Mouse (Mus musculus): ENCODE data around the gene Cbfa2t2. TPM values are rescaled to one million over a fixed set of nuclear protein-coding genes. Genes with fewer than 3 reads are reported as not detected.

Cbfa2t2 gene
- polyA plus RNA-seq, 1 experiment = 32.9 TPM

- TF ChIP-seq CTCF (IDR thresholded peaks at IDR 0.05; ENCODE audit: extremely low read depth, insufficient read depth, low read length) (no peak), POLR2A (IDR thresholded peaks at IDR 0.05; ENCODE audit: extremely low read depth, insufficient read depth, low read length) (no peak)
- peaks cover 4% of the 10 kb centered on the region; the same call in 1 of the 2 replicates for H3K4me1 ChIP-seq (ENCODE audit: control insufficient read depth, insufficient read depth, low read length)
- H3K27ac ChIP-seq (ENCODE audit: insufficient read depth, low read length) = no peak overlapping the region
- no peak overlapping the region for H3K4me3 ChIP-seq (ENCODE audit: insufficient read depth, low read length)
Observed at GRCm38 (mm10) chr2:154456621-154457020, 20.3 kb downstream of the Cbfa2t2 start.

GRCm38 (mm10) chr2:154459262-154459661 lies 23.0 kb downstream of the Cbfa2t2 start:
- no peak overlapping the region for H3K27ac ChIP-seq (ENCODE audit: insufficient read depth, low read length)
- no peak for TF ChIP-seq POLR2A (IDR thresholded peaks at IDR 0.05; ENCODE audit: extremely low read depth, insufficient read depth, low read length)
- no peak for TF ChIP-seq CTCF (IDR thresholded peaks at IDR 0.05; ENCODE audit: extremely low read depth, insufficient read depth, low read length)
- H3K4me3 ChIP-seq (ENCODE audit: insufficient read depth, low read length) = no peak overlapping the region
- peaks cover 5% of the 10 kb centered on the region; the same call in 1 of the 2 replicates for H3K4me1 ChIP-seq (ENCODE audit: control insufficient read depth, insufficient read depth, low read length)

GRCm38 (mm10) chr2:154459851-154460250 lies 23.6 kb downstream of the Cbfa2t2 start:
- Histone ChIP-seq H3K27ac (ENCODE audit: insufficient read depth, low read length) (no peak overlapping the region), H3K4me3 (ENCODE audit: insufficient read depth, low read length) (no peak overlapping the region)

GRCm38 (mm10) chr2:154463621-154464198 lies 27.4 kb downstream of the Cbfa2t2 start:
- Histone ChIP-seq H3K4me3 (ENCODE audit: insufficient read depth, low read length) (no peak overlapping the region), H3K27ac (ENCODE audit: insufficient read depth, low read length) (no peak overlapping the region), H3K4me1 (ENCODE audit: control insufficient read depth, insufficient read depth, low read length) (peaks cover 2% of the 10 kb centered on the region; the same call in 1 of the 2 replicates)
- TF ChIP-seq CTCF (IDR thresholded peaks at IDR 0.05; ENCODE audit: extremely low read depth, insufficient read depth, low read length) = no peak
- TF ChIP-seq POLR2A (IDR thresholded peaks at IDR 0.05; ENCODE audit: extremely low read depth, insufficient read depth, low read length) = no peak

More at GRCm38 (mm10) chr2:154459851-154460250, 23.6 kb downstream of the Cbfa2t2 start:
- TF ChIP-seq POLR2A (IDR thresholded peaks at IDR 0.05; ENCODE audit: extremely low read depth, insufficient read depth, low read length) (no peak), CTCF (IDR thresholded peaks at IDR 0.05; ENCODE audit: extremely low read depth, insufficient read depth, low read length) (no peak)
- peaks cover 6% of the 10 kb centered on the region; the same call in 1 of the 2 replicates for H3K4me1 ChIP-seq (ENCODE audit: control insufficient read depth, insufficient read depth, low read length)

- TF ChIP-seq CTCF (IDR thresholded peaks at IDR 0.05; ENCODE audit: extremely low read depth, insufficient read depth, low read length) (no peak), POLR2A (IDR thresholded peaks at IDR 0.05; ENCODE audit: extremely low read depth, insufficient read depth, low read length) (no peak)
- Histone ChIP-seq H3K27ac (ENCODE audit: insufficient read depth, low read length) (no peak overlapping the region), H3K4me1 (ENCODE audit: control insufficient read depth, insufficient read depth, low read length) (peaks cover 3% of the 10 kb centered on the region; the same call in 1 of the 2 replicates), H3K4me3 (ENCODE audit: insufficient read depth, low read length) (no peak overlapping the region)
Observed at GRCm38 (mm10) chr2:154465914-154466335, 29.6 kb downstream of the Cbfa2t2 start.

GRCm38 (mm10) chr2:154467139-154467538 lies 30.9 kb downstream of the Cbfa2t2 start:
- TF ChIP-seq CTCF (IDR thresholded peaks at IDR 0.05; ENCODE audit: extremely low read depth, insufficient read depth, low read length) = no peak
- H3K4me3 ChIP-seq (ENCODE audit: insufficient read depth, low read length) = no peak overlapping the region
- peaks cover 3% of the 10 kb centered on the region; the same call in 1 of the 2 replicates for H3K4me1 ChIP-seq (ENCODE audit: control insufficient read depth, insufficient read depth, low read length)
- no peak overlapping the region for H3K27ac ChIP-seq (ENCODE audit: insufficient read depth, low read length)

- TF ChIP-seq CTCF (IDR thresholded peaks at IDR 0.05; ENCODE audit: extremely low read depth, insufficient read depth, low read length) (no peak), POLR2A (IDR thresholded peaks at IDR 0.05; ENCODE audit: extremely low read depth, insufficient read depth, low read length) (no peak)
- H3K4me3 ChIP-seq (ENCODE audit: insufficient read depth, low read length) = no peak overlapping the region
- H3K27ac ChIP-seq (ENCODE audit: insufficient read depth, low read length) = no peak overlapping the region
- H3K4me1 ChIP-seq (ENCODE audit: control insufficient read depth, insufficient read depth, low read length) = peaks cover 3% of the 10 kb centered on the region; the same call in 1 of the 2 replicates
Observed at GRCm38 (mm10) chr2:154474251-154475061, 38.2 kb downstream of the Cbfa2t2 start.

GRCm38 (mm10) chr2:154475062-154475349 lies 38.7 kb downstream of the Cbfa2t2 start:
- no peak for TF ChIP-seq POLR2A (IDR thresholded peaks at IDR 0.05; ENCODE audit: extremely low read depth, insufficient read depth, low read length)
- TF ChIP-seq CTCF (IDR thresholded peaks at IDR 0.05; ENCODE audit: extremely low read depth, insufficient read depth, low read length) = no peak
- peaks cover 3% of the 10 kb centered on the region; the same call in 1 of the 2 replicates for H3K4me1 ChIP-seq (ENCODE audit: control insufficient read depth, insufficient read depth, low read length)
- no peak overlapping the region for H3K4me3 ChIP-seq (ENCODE audit: insufficient read depth, low read length)
- H3K27ac ChIP-seq (ENCODE audit: insufficient read depth, low read length) = no peak overlapping the region

GRCm38 (mm10) chr2:154475861-154476260 lies 39.6 kb downstream of the Cbfa2t2 start:
- Histone ChIP-seq H3K4me1 (ENCODE audit: control insufficient read depth, insufficient read depth, low read length) (peaks cover 3% of the 10 kb centered on the region; the same call in 1 of the 2 replicates), H3K4me3 (ENCODE audit: insufficient read depth, low read length) (no peak overlapping the region), H3K27ac (ENCODE audit: insufficient read depth, low read length) (no peak overlapping the region)
- no peak for TF ChIP-seq POLR2A (IDR thresholded peaks at IDR 0.05; ENCODE audit: extremely low read depth, insufficient read depth, low read length)
- no peak for TF ChIP-seq CTCF (IDR thresholded peaks at IDR 0.05; ENCODE audit: extremely low read depth, insufficient read depth, low read length)

GRCm38 (mm10) chr2:154477028-154477427 lies 40.7 kb downstream of the Cbfa2t2 start:
- Histone ChIP-seq H3K27ac (ENCODE audit: insufficient read depth, low read length) (no peak overlapping the region), H3K4me3 (ENCODE audit: insufficient read depth, low read length) (no peak overlapping the region), H3K4me1 (ENCODE audit: control insufficient read depth, insufficient read depth, low read length) (peaks cover 3% of the 10 kb centered on the region; the same call in 1 of the 2 replicates)
- no peak for TF ChIP-seq CTCF (IDR thresholded peaks at IDR 0.05; ENCODE audit: extremely low read depth, insufficient read depth, low read length)
- no peak for TF ChIP-seq POLR2A (IDR thresholded peaks at IDR 0.05; ENCODE audit: extremely low read depth, insufficient read depth, low read length)

Measured in cortical plate, adult 2 months (tissue).